Mouse (Mus musculus) midbrain, embryonic 12.5 days (tissue): ENCODE results near the gene Tent4a. TPM values are rescaled to one million over a fixed set of nuclear protein-coding genes. Genes with fewer than 3 reads are reported as not detected.

Source experiments
- ATAC-seq: fragments of 200-750 bp; cut with Nextera tagmentation; 2 replicates; pipeline ENCODE4 v1.8.0; 2017; ENCODE audit warnings: low read depth, moderate TSS enrichment, moderate library complexity; ENCODE audit not compliant: low FRiP score
- H3K27ac ChIP-seq: fragments of 300-500 bp; sonication (generic); replicated peaks from 2 replicates; pipeline ENCODE4 v1.5.1; 2016; ENCODE audit warnings: mild to moderate bottlenecking
- H3K27me3 ChIP-seq: fragments of 300-500 bp; sonication (generic); 2 replicates; pipeline ENCODE4 v1.6.1; 2016; ENCODE audit warnings: mild to moderate bottlenecking
- H3K36me3 ChIP-seq: fragments of 300-500 bp; sonication (generic); 2 replicates; pipeline ENCODE4 v1.6.1; 2016
- H3K4me1 ChIP-seq: fragments of 300-500 bp; sonication (generic); 2 replicates; pipeline ENCODE4 v1.6.1; 2016
- H3K4me2 ChIP-seq: fragments of 300-500 bp; sonication (generic); replicated peaks from 2 replicates; pipeline ENCODE4 v1.6.1; 2016; ENCODE audit warnings: mild to moderate bottlenecking, moderate library complexity
- H3K4me3 ChIP-seq: fragments of 300-500 bp; sonication (generic); 2 replicates; pipeline ENCODE4 v1.5.1; 2016; ENCODE audit warnings: mild to moderate bottlenecking
- H3K9ac ChIP-seq: fragments of 300-500 bp; sonication (generic); replicated peaks from 2 replicates; pipeline ENCODE4 v1.6.1; 2016; ENCODE audit warnings: mild to moderate bottlenecking, moderate library complexity
- H3K9me3 ChIP-seq: fragments of 300-500 bp; sonication (generic); 2 replicates; pipeline ENCODE4 v1.6.1; 2016; ENCODE audit warnings: mild to moderate bottlenecking
- WGBS: fragments of 180-500 bp; shearing (Covaris S2); methylation state at CpG from one replicate; pipeline ENCODE4 v1.1.7; 2016; 5-methylcytosine and 5-hydroxymethylcytosine counted together
- polyA plus RNA-seq: library from polyadenylated mRNA; unstranded; fragments of >200 nt; fragmentation: Nextera tagmentation; extraction: Ambion mirVana; gene quantifications from 2 replicates; pipeline ENCODE4 v1.2.1, GENCODE M21; 2016

The Tent4a gene
- polyA plus RNA-seq, 1 experiment from 2014 or later: 6.7 TPM

DNA sequence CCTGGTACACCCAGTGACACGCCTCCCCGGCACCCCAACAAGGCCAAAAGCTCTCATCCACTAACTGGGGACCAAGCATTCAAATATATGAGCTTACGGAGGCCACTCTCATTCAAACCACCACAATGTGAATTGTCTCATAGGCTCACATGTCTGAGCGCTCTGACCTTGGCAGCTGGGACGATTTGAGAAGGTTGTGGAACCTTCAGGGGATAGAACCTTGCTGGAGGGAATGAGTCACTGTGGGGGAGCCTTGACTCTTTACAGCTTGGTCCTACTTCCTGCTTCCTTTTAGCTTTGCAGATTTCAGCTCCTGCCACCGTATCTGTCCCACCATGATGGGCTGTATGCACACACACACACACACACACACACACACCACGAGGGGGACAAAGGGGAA lies 48.6 kb downstream of the Tent4a start:
- H3K27me3 ChIP-seq: peaks cover 80% of the 10 kb centered on the region
- H3K9me3 ChIP-seq: no peaks in the 10 kb centered on the region
- no peak overlapping the region for H3K9ac ChIP-seq
- H3K4me1 ChIP-seq: peaks cover 26% of the 10 kb centered on the region
- H3K4me2 ChIP-seq: no peak overlapping the region
- no peak for ATAC-seq
- no peaks in the 10 kb centered on the region for H3K36me3 ChIP-seq
- 73% methylated on average over 7 of the region's 7 CpGs for WGBS
- no peak overlapping the region for H3K4me3 ChIP-seq
- H3K27ac ChIP-seq: no peak overlapping the region

DNA sequence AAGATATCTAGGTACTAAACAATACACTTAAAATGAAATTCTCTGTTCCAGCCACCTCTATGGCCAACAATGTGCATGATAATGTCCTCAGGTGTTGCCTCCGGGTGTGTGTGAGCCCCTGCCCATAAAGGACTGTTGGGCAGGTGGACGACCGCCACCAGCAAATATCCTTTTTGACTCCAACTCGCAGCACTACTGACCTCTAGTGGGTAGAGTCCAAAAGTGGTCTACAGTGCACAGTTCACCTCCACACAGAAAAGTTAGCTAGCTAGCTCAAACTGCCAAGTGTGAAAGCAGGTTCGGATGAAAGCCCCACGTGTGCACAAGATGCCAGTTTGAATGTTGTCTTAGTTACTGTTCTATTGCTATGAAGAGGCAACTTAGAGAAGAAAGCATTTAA lies 49.1 kb downstream of the Tent4a start:
- no peaks in the 10 kb centered on the region for H3K36me3 ChIP-seq
- H3K4me3 ChIP-seq: no peak overlapping the region
- H3K9ac ChIP-seq: no peak overlapping the region
- peaks cover 28% of the 10 kb centered on the region for H3K4me1 ChIP-seq
- WGBS: 21% methylated on average over 6 of the region's 6 CpGs
- H3K9me3 ChIP-seq: no peaks in the 10 kb centered on the region
- H3K4me2 ChIP-seq: no peak overlapping the region
- ATAC-seq: peak; percentile 28; the same call in 1 of the 2 replicates
- H3K27me3 ChIP-seq: peaks cover 84% of the 10 kb centered on the region
- H3K27ac ChIP-seq: no peak overlapping the region

DNA sequence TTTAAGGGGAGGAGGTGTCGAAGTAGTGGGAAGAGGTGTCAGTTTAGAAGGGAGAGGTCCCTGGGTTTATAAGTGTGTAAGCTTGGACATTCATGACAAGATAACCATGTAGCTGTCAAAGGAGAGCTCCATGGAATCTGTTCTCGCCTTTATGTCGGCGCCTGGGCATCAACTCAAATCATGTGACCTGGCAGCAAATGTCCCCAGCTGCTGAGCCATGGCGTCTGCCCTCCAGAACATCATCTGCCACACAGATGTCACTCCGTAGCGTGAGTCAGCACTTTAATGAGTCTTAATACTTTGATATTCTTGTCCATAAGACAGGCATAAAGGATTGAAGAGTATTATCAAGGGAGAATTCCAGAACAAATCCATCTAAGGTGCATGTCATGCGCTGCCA lies 51.7 kb downstream of the Tent4a start:
- no peak overlapping the region for H3K4me3 ChIP-seq
- H3K27ac ChIP-seq: no peak overlapping the region
- no peak overlapping the region for H3K4me2 ChIP-seq
- peaks cover 19% of the 10 kb centered on the region for H3K4me1 ChIP-seq
- no peaks in the 10 kb centered on the region for H3K36me3 ChIP-seq
- no peaks in the 10 kb centered on the region for H3K9me3 ChIP-seq
- no peak overlapping the region for H3K9ac ChIP-seq
- H3K27me3 ChIP-seq: peaks cover 67% of the 10 kb centered on the region
- 59% methylated on average over 8 of the region's 8 CpGs for WGBS
- ATAC-seq: no peak

DNA sequence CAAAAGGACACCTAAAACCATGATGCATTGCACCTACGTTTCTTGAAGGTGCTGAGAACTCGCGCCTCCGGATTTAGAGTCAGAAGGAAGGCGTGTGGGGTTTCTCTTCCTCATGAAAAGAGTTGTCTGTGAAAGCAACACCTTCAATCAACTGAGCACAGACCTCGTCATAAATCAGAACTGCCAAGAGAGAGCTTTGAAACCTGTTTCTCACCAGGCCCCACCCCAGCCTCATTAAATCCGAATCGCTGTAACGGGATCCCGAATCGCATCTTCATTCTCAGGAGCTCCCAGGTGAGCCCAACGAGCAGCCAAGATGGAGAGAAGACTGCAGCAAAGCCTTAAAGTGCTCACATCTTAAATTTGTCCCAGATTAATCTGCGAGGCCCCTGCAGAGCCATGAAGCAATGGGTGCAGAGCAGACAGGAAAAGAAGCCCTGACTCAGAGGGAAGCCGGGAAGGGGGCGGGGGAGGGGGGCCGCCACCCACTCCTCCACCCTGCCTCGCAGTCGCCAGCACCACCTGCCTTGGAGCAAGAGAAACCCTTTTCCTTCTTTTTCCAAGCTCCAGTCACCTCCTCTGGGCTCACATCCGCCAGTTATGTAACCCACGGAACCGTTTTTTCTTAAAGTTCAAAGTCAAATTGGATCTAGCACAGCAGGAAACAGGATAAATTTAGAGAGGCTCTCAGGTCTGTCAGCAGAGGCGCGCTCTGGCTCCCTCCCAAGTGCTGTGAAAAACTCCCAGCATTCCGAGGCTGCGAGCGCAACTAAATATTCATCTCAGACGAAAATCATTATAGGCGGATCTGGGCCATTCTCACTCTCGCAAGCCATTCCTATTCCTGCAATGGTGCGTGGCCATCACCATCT lies 52.5 kb downstream of the Tent4a start:
- H3K9ac ChIP-seq: no peak overlapping the region
- no peaks in the 10 kb centered on the region for H3K36me3 ChIP-seq
- H3K27ac ChIP-seq: no peak overlapping the region
- peaks cover 58% of the 10 kb centered on the region for H3K27me3 ChIP-seq
- peak overlapping the region; percentile 65 for H3K4me2 ChIP-seq
- WGBS: 3% methylated on average over 30 of the region's 30 CpGs
- H3K9me3 ChIP-seq: no peaks in the 10 kb centered on the region
- ATAC-seq: no peak; the same call in 1 of the 2 replicates
- peaks cover 14% of the 10 kb centered on the region for H3K4me1 ChIP-seq
- H3K4me3 ChIP-seq: peak overlapping the region; percentile 35

DNA sequence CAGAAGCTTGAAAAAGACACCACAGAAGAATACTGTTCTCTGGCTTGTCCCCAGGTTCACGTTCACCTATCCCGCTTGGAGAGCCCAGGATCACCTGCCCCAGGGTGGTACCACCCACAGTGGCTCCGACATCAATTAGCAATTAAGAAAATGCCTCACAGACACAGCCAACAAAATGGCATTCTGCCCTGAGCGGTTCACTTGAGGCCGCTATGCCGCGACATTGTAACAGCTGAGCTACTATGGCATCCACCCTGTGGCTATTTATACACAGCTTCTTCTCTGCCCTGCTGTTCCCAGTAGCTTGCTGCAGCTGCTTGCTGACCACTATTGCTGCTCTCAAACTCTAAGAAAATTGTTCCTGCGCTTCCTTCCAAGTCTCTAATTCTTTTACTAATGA lies 53.4 kb downstream of the Tent4a start:
- peaks cover 14% of the 10 kb centered on the region for H3K4me1 ChIP-seq
- peak; percentile 31; the same call in 1 of the 2 replicates for ATAC-seq
- H3K9ac ChIP-seq: no peak overlapping the region
- H3K27ac ChIP-seq: no peak overlapping the region
- no peaks in the 10 kb centered on the region for H3K36me3 ChIP-seq
- peak overlapping the region; percentile 65 for H3K4me2 ChIP-seq
- peaks cover 49% of the 10 kb centered on the region for H3K27me3 ChIP-seq
- WGBS: 12% methylated on average over 8 of the region's 8 CpGs
- no peak overlapping the region for H3K4me3 ChIP-seq
- H3K9me3 ChIP-seq: no peaks in the 10 kb centered on the region

DNA sequence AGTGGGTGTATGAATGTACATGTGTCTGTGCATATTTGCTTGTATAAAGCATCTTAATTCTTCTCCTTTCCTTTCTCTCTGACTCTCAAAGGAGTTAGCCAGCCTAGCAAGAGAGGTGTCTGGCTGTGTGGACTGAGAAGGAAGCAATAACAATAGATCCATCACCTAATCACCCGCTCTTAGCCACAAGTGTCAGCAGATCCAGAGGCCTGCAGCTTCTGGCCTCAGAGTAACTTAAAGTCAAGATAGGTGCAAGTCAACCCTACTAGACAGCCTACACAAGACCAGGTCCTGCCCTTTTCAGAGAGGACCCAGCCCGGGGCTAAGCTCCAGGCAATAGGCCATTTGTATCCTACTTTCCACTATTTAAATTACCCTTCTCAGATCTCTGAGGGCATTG lies 54.5 kb downstream of the Tent4a start:
- Histone ChIP-seq H3K4me2 (no peak overlapping the region), H3K27me3 (peaks cover 44% of the 10 kb centered on the region), H3K4me1 (peaks cover 14% of the 10 kb centered on the region), H3K4me3 (no peak overlapping the region), H3K9ac (no peak overlapping the region), H3K27ac (no peak overlapping the region), H3K9me3 (no peaks in the 10 kb centered on the region), H3K36me3 (no peaks in the 10 kb centered on the region)
- ATAC-seq: no peak
- 79% methylated on average over 2 of the region's 2 CpGs for WGBS

DNA sequence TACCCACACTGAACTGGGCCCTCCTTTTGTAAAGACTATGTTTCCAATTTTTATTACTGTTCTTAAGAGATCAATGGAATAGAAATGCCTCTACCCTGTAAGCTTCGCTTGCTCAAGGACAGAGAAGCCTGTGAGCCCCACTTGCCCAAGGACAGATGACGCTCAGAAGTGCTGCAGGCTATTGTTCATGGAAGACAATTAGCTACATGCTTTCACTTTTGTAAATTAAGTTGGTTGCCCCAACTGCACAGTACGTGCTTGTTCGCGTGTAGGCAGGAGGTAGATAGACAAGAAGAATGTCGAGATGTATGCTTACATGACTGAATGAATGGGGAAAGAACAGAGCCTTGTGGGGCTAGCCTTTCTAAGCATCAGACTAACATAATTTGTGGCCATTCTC lies 55.7 kb downstream of the Tent4a start:
- Histone ChIP-seq H3K27ac (no peak overlapping the region), H3K4me3 (no peak overlapping the region), H3K4me2 (no peak overlapping the region), H3K27me3 (peaks cover 35% of the 10 kb centered on the region), H3K9ac (no peak overlapping the region), H3K36me3 (no peaks in the 10 kb centered on the region), H3K9me3 (no peaks in the 10 kb centered on the region), H3K4me1 (peaks cover 14% of the 10 kb centered on the region)
- no peak for ATAC-seq
- WGBS: 86% methylated on average over 6 of the region's 6 CpGs

DNA sequence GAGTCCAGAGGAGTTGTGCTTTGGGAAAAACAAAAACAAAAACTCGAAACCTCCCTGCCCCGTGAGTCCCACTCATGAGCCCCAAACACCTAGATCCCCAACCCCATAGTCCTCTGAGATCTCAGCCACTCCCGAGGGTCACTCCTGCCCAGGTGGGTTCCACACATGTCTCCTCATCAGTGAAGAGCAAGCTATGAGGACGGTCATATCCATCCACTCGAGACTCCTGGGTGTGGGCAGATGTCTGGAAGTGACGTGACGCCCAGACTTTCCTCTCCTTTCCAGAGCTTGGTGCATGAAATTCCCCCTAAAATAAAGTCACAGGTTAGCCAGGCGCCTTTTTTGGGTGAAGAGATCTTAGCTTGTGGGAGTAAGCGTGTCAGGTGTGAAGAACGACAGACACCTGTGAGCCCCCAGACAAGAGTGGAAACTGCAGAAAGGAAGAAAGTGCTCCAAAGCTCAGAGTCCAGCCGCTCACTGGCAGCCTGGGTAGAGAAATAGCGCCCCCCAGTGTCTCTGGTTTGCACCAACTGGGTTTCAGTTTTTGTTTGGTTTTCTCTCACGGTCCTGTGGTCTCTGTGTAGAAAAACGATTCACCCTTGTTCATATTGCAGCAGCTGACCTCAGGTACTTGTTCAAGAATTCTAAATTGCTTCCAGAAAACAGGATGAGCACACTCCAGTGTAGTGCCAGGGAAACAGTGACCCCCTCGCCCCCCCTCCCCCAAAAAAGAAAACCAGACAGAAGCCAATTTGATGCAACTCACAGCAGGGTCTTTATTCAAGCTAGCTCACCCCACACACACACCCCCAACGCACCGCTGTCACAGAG lies 73.6 kb downstream of the Tent4a start:
- Histone ChIP-seq H3K4me1 (no peaks in the 10 kb centered on the region), H3K27me3 (no peaks in the 10 kb centered on the region), H3K4me2 (no peak overlapping the region), H3K4me3 (no peak overlapping the region), H3K9ac (no peak overlapping the region), H3K36me3 (no peaks in the 10 kb centered on the region), H3K9me3 (no peaks in the 10 kb centered on the region), H3K27ac (no peak overlapping the region)
- WGBS: 51% methylated on average over 17 of the region's 17 CpGs
- ATAC-seq: peak; percentile 55; the same call in 1 of the 2 replicates

DNA sequence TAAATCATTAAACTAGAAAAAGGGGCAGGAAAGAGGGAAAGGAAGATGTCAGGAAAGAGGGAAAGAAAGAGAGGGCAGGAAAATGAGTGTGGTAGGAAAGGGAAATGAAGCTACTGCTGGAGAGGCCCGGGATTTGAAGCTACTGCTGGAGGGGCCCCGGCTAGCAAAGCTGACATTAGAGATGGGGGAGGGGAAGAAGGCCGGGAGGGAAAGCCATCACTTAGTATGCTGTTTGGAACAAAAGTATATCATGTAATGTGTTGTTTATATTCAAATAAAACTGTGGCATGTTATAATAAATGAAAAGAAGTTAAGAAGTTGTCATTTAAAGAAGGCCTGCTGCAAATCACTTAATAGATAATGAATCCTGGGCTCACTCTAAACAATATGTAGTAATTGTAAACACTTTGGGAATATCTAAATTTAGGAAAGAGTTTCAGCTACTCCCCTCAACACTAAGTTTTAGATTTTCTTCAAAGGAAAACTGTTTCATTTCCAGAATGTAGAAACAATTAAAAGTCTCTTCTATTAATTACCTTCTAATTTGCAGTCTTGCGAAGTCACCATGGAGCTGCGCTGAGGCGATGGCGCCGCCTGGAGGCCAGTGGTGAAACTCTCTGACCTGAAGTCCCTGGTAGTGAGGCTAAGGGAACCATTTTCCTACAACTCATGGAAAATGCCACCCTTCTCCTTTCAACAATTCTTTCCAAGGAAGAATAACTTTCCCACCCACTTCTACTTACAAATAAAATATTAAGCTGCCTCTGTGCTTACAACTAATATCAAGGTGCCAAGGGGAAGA lies 74.6 kb downstream of the Tent4a start:
- ATAC-seq: no peak
- Histone ChIP-seq H3K4me1 (peaks cover 2% of the 10 kb centered on the region; the same call in 1 of the 2 replicates), H3K27me3 (no peaks in the 10 kb centered on the region), H3K36me3 (no peaks in the 10 kb centered on the region), H3K27ac (no peak overlapping the region), H3K4me2 (no peak overlapping the region), H3K9me3 (no peaks in the 10 kb centered on the region), H3K4me3 (no peak overlapping the region), H3K9ac (no peak overlapping the region)
- 21% methylated on average over 8 of the region's 8 CpGs for WGBS

DNA sequence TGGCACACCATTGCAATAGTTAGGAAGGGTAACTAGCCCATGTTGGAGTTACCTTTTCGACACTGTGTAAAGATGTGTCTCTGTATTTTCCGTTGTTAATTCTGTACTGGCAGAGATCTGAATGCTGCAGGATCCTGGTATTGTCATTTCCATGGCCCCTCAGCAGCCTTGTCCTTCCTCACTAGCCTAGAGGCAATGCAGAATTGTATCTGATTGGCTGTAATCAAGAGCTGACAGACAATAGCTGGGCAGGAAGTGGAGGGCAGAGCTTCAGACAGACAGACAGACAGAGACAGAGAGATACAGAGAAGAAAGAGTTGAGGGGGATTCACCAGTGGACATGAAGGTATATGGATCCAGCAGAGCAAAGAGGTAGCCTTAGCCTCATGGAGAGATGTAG lies 75.5 kb downstream of the Tent4a start:
- no peak for ATAC-seq
- Histone ChIP-seq H3K36me3 (no peaks in the 10 kb centered on the region), H3K9me3 (no peaks in the 10 kb centered on the region), H3K4me3 (no peak overlapping the region), H3K27ac (no peak overlapping the region), H3K4me1 (peaks cover 2% of the 10 kb centered on the region; the same call in 1 of the 2 replicates), H3K9ac (no peak overlapping the region), H3K27me3 (no peaks in the 10 kb centered on the region), H3K4me2 (no peak overlapping the region)
- 84% methylated on average over 2 of the region's 2 CpGs for WGBS

DNA sequence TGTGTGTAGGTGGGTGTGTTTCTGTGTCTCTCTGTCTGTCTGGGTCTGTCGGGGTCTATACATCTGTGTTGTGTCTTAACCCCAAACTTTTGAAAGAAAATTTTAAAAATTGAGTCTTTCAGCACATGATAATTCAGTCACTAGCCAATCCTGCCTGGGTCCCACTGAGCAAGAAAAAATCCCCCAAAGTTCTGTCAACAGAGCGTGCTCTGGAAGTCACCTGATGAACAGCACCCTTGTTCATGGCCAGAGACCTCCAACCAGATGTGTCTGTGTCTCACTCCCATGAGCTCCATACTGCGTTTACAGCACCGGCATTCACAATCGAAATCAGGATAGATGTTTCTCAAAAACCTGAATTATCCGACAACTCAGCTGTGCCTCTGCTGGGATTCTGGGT lies 76.0 kb downstream of the Tent4a start:
- no peaks in the 10 kb centered on the region for H3K27me3 ChIP-seq
- H3K9ac ChIP-seq: no peak overlapping the region
- H3K27ac ChIP-seq: no peak overlapping the region
- 90% methylated on average over 6 of the region's 6 CpGs for WGBS
- H3K4me3 ChIP-seq: no peak overlapping the region
- no peaks in the 10 kb centered on the region for H3K9me3 ChIP-seq
- H3K4me1 ChIP-seq: peaks cover 2% of the 10 kb centered on the region; the same call in 1 of the 2 replicates
- H3K4me2 ChIP-seq: no peak overlapping the region
- H3K36me3 ChIP-seq: no peaks in the 10 kb centered on the region
- no peak for ATAC-seq
